Mouse (Mus musculus): ENCODE results near the gene Hist1h2bc. TPM values are rescaled to one million over a fixed set of nuclear protein-coding genes. Genes with fewer than 3 reads are reported as not detected.

Hist1h2bc gene
- polyA plus RNA-seq, 1 experiment = 44.4 TPM

DNA sequence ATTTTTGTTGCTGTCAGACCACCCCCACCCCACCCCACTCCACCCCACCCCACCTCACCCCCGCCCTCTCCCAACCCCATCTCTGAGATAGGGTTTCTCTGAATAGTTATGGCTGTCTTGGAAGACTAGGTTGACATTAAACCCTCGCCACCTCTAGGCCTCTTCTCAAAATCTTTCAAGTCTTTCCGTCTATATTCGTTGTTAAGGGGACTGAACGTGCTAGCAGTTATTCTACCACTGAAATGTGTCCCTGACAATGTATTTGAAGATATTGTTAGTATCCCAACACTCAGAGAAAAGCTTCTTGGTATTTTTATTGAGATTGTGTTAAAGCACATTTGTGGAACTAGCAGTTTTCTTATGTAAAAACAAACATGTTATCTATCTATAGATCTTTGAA lies 56.9 kb downstream of the Hist1h2bc start:
- DNase-seq (ENCODE audit: low read depth in 1 of 2, low spot score in 2 of 2) = no peak
- TF ChIP-seq CTCF (IDR thresholded peaks at IDR 0.05; ENCODE audit: extremely low read depth, insufficient read depth, insufficient read length, insufficient replicate concordance) = no peak
- no peak for TF ChIP-seq POLR2A (IDR thresholded peaks at IDR 0.05; ENCODE audit: low read depth, low read length)
- WGBS = 64% methylated on average over 5 of the region's 5 CpGs
- no peak overlapping the region; the same call in 1 of the 2 replicates for H3K4me3 ChIP-seq (ENCODE audit: extremely low read depth, insufficient read depth, insufficient read length)
- no peaks in the 10 kb centered on the region for H3K27me3 ChIP-seq (ENCODE audit: control insufficient read depth, insufficient read depth, low read length)
- H3K27ac ChIP-seq (ENCODE audit: insufficient read depth, low read length) = no peak overlapping the region
- no peaks in the 10 kb centered on the region; the same call in 1 of the 2 replicates for H3K36me3 ChIP-seq (ENCODE audit: control insufficient read depth, insufficient read depth, low read length)
- H3K4me1 ChIP-seq (ENCODE audit: control insufficient read depth, insufficient read depth, insufficient read length) = no peaks in the 10 kb centered on the region; the same call in 1 of the 2 replicates

DNA sequence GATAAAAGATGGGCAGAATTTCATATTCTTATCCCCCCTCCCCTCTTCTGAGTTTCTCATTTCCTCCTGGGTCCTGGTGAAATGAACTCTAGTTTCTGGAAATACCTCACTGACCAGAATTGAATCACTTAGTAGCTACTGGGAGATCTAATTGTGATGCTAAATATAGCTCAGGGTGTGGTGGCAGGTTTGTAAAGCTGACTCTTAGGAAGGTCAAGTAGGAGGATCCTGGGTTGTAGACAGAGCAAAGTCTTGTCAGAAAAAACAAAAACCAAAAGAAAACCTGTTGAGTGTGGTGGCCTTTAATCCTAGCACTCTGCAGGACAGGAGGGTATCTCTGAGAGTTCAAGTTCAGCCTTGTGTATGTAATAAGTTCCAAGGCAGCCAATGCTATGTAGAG lies 58.0 kb downstream of the Hist1h2bc start:
- TF ChIP-seq CTCF (IDR thresholded peaks at IDR 0.05; ENCODE audit: extremely low read depth, insufficient read depth, insufficient read length, insufficient replicate concordance) = no peak
- TF ChIP-seq POLR2A (IDR thresholded peaks at IDR 0.05; ENCODE audit: low read depth, low read length) = no peak
- no peak for DNase-seq (ENCODE audit: low read depth in 1 of 2, low spot score in 2 of 2)
- no peaks in the 10 kb centered on the region; the same call in 1 of the 2 replicates for H3K36me3 ChIP-seq (ENCODE audit: control insufficient read depth, insufficient read depth, low read length)
- no peak overlapping the region for H3K27ac ChIP-seq (ENCODE audit: insufficient read depth, low read length)
- no peak overlapping the region for H3K4me3 ChIP-seq (ENCODE audit: extremely low read depth, insufficient read depth, insufficient read length)
- no peaks in the 10 kb centered on the region; the same call in 1 of the 2 replicates for H3K4me1 ChIP-seq (ENCODE audit: control insufficient read depth, insufficient read depth, insufficient read length)
- no peaks in the 10 kb centered on the region for H3K27me3 ChIP-seq (ENCODE audit: control insufficient read depth, insufficient read depth, low read length)

Other genes with a start within 250 kb of the Hist1h2bc start
- 0.19 and 0.56 TPM in 2 replicates for gene Btn1a1, start 218.3 kb upstream of the Hist1h2bc start, polyA plus RNA-seq (2012; rRNA removed)
- 0.04 TPM in 1 of 2 replicates, not detected in the other for gene Btn2a2, start 195.3 kb upstream of the Hist1h2bc start, polyA plus RNA-seq (2012; rRNA removed)
- 26.5 and 53.6 TPM in 2 replicates for gene Hist1h4h, start 153.1 kb upstream of the Hist1h2bc start, polyA plus RNA-seq (2012; rRNA removed)
- gene Hist1h2af, start 150.3 kb upstream of the Hist1h2bc start, polyA plus RNA-seq (2012; rRNA removed) = 733 and 772 TPM in 2 replicates
- gene Hist1h3g, start 148.8 kb upstream of the Hist1h2bc start, polyA plus RNA-seq (2012; rRNA removed) = 34.4 and 52.1 TPM in 2 replicates
- 4.9 and 8.4 TPM in 2 replicates for gene Hist1h2bh, start 140.8 kb upstream of the Hist1h2bc start, polyA plus RNA-seq (2012; rRNA removed)
- gene Hist1h3f, start 140.1 kb upstream of the Hist1h2bc start, polyA plus RNA-seq (2012; rRNA removed) = 10.2 and 16.1 TPM in 2 replicates
- 24.8 and 33.8 TPM in 2 replicates for gene Hist1h4f, start 132.6 kb upstream of the Hist1h2bc start, polyA plus RNA-seq (2012; rRNA removed)
- 0.30 and 0.39 TPM in 2 replicates for gene Hist1h1d, start 130.9 kb upstream of the Hist1h2bc start, polyA plus RNA-seq (2012; rRNA removed)
- gene Hist1h3e, start 121.8 kb upstream of the Hist1h2bc start, polyA plus RNA-seq (2012; rRNA removed) = 36.8 and 50.5 TPM in 2 replicates
- gene Hist1h2ae, start 113.0 kb upstream of the Hist1h2bc start, polyA plus RNA-seq (2012; rRNA removed) = 15.5 and 23.4 TPM in 2 replicates
- gene Hist1h2bg, start 112.8 kb upstream of the Hist1h2bc start, polyA plus RNA-seq (2012; rRNA removed) = 57.5 and 66.9 TPM in 2 replicates
- 26.2 and 28.3 TPM in 2 replicates for gene Hist1h2bf, start 110.0 kb upstream of the Hist1h2bc start, polyA plus RNA-seq (2012; rRNA removed)
- 12.2 and 23.2 TPM in 2 replicates for gene Hist1h2ad, start 109.8 kb upstream of the Hist1h2bc start, polyA plus RNA-seq (2012; rRNA removed)
- gene Hist1h3d, start 108.4 kb upstream of the Hist1h2bc start, polyA plus RNA-seq (2012; rRNA removed) = 20.9 and 27.9 TPM in 2 replicates
- gene Hist1h4d, start 102.6 kb upstream of the Hist1h2bc start, polyA plus RNA-seq (2012; rRNA removed) = 19.1 and 20.9 TPM in 2 replicates
- 2.8 and 3.8 TPM in 2 replicates for gene Hist1h2be, start 63.1 kb upstream of the Hist1h2bc start, polyA plus RNA-seq (2012; rRNA removed)
- gene Hist1h1e, start 61.6 kb upstream of the Hist1h2bc start, polyA plus RNA-seq (2012; rRNA removed) = 2.9 and 3.7 TPM in 2 replicates
- 1.2 and 2.0 TPM in 2 replicates for gene Hist1h2ac, start 251 bp upstream of the Hist1h2bc start, polyA plus RNA-seq (2012; rRNA removed)
- gene Hist1h1t, start 11.6 kb downstream of the Hist1h2bc start, polyA plus RNA-seq (2012; rRNA removed) = not detected in 2 replicates
- 20.0 and 33.6 TPM in 2 replicates for gene Hist1h4c, start 14.3 kb downstream of the Hist1h2bc start, polyA plus RNA-seq (2012; rRNA removed)
- gene Hfe, start 26.7 kb downstream of the Hist1h2bc start, polyA plus RNA-seq (2012; rRNA removed) = 20.7 and 26.1 TPM in 2 replicates
- gene Hist1h1c, start 54.6 kb downstream of the Hist1h2bc start, polyA plus RNA-seq (2012; rRNA removed) = 20.9 and 25.5 TPM in 2 replicates
- gene Hist1h3c, start 61.4 kb downstream of the Hist1h2bc start, polyA plus RNA-seq (2012; rRNA removed) = 35.9 and 50.3 TPM in 2 replicates
- gene Hist1h2bb, start 62.5 kb downstream of the Hist1h2bc start, polyA plus RNA-seq (2012; rRNA removed) = 23.7 and 32.9 TPM in 2 replicates
- 28.4 and 40.3 TPM in 2 replicates for gene Hist1h2ab, start 66.9 kb downstream of the Hist1h2bc start, polyA plus RNA-seq (2012; rRNA removed)
- gene Hist1h3b, start 68.1 kb downstream of the Hist1h2bc start, polyA plus RNA-seq (2012; rRNA removed) = 54.9 and 68.9 TPM in 2 replicates
- 19.0 and 27.4 TPM in 2 replicates for gene Hist1h4b, start 72.8 kb downstream of the Hist1h2bc start, polyA plus RNA-seq (2012; rRNA removed)
- gene Hist1h4a, start 77.0 kb downstream of the Hist1h2bc start, polyA plus RNA-seq (2012; rRNA removed) = 16.1 and 29.5 TPM in 2 replicates
- gene Hist1h3a, start 78.2 kb downstream of the Hist1h2bc start, polyA plus RNA-seq (2012; rRNA removed) = 38.4 and 54.1 TPM in 2 replicates
- gene Hist1h1a, start 79.5 kb downstream of the Hist1h2bc start, polyA plus RNA-seq (2012; rRNA removed) = 1.3 and 1.5 TPM in 2 replicates
- gene Trim38, start 85.7 kb downstream of the Hist1h2bc start, polyA plus RNA-seq (2012; rRNA removed) = not detected in 2 replicates
- gene Slc17a2, start 122.8 kb downstream of the Hist1h2bc start, polyA plus RNA-seq (2012; rRNA removed) = not detected in 2 replicates
- gene Slc17a3, start 155.2 kb downstream of the Hist1h2bc start, polyA plus RNA-seq (2012; rRNA removed) = 0.06 TPM in 1 of 2 replicates, not detected in the other
- 0.11 TPM in 1 of 2 replicates, not detected in the other for gene Slc17a1, start 183.6 kb downstream of the Hist1h2bc start, polyA plus RNA-seq (2012; rRNA removed)
- 0.07 and 0.13 TPM in 2 replicates for gene Slc17a4, start 230.8 kb downstream of the Hist1h2bc start, polyA plus RNA-seq (2012; rRNA removed)
- gene Hist1h2ba, start 250.0 kb downstream of the Hist1h2bc start, polyA plus RNA-seq (2012; rRNA removed) = not detected in 2 replicates